Mouse (Mus musculus): Measurements from ENCODE around the gene Gtf3c5. TPM values are rescaled to one million over a fixed set of nuclear protein-coding genes. Genes with fewer than 3 reads are reported as not detected.

The Gtf3c5 gene
- polyA plus RNA-seq, 1 experiment: 20.7 TPM

GRCm38 (mm10) chr2:28523643-28524117 lies 59.9 kb downstream of the Gtf3c5 start:
- TF ChIP-seq POLR2A (IDR thresholded peaks at IDR 0.05; ENCODE audit: extremely low read depth, insufficient read depth, low read length) (no peak), CTCF (IDR thresholded peaks at IDR 0.05; ENCODE audit: extremely low read depth, insufficient read depth, low read length) (no peak)
- no peak overlapping the region for H3K4me3 ChIP-seq (ENCODE audit: insufficient read depth, low read length)
- peak overlapping the region; percentile 91 for H3K27ac ChIP-seq (ENCODE audit: insufficient read depth, low read length)
- peaks cover 24% of the 10 kb centered on the region for H3K4me1 ChIP-seq (ENCODE audit: control insufficient read depth, insufficient read depth, low read length)

- TF ChIP-seq POLR2A (IDR thresholded peaks at IDR 0.05; ENCODE audit: extremely low read depth, insufficient read depth, low read length) (no peak), CTCF (IDR thresholded peaks at IDR 0.05; ENCODE audit: extremely low read depth, insufficient read depth, low read length) (no peak)
- Histone ChIP-seq H3K4me1 (ENCODE audit: control insufficient read depth, insufficient read depth, low read length) (peaks cover 30% of the 10 kb centered on the region), H3K27ac (ENCODE audit: insufficient read depth, low read length) (peak overlapping the region; percentile 96), H3K4me3 (ENCODE audit: insufficient read depth, low read length) (no peak overlapping the region)
Observed at GRCm38 (mm10) chr2:28522166-28522565, 61.4 kb downstream of the Gtf3c5 start.

- no peak for TF ChIP-seq POLR2A (IDR thresholded peaks at IDR 0.05; ENCODE audit: extremely low read depth, insufficient read depth, low read length)
- TF ChIP-seq CTCF (IDR thresholded peaks at IDR 0.05; ENCODE audit: extremely low read depth, insufficient read depth, low read length): no peak
- H3K27ac ChIP-seq (ENCODE audit: insufficient read depth, low read length): peak overlapping the region; percentile 96
- peaks cover 32% of the 10 kb centered on the region for H3K4me1 ChIP-seq (ENCODE audit: control insufficient read depth, insufficient read depth, low read length)
Observed at GRCm38 (mm10) chr2:28521571-28522151, 61.9 kb downstream of the Gtf3c5 start.

GRCm38 (mm10) chr2:28520581-28520980 lies 63.0 kb downstream of the Gtf3c5 start:
- no peak overlapping the region for H3K4me3 ChIP-seq (ENCODE audit: insufficient read depth, low read length)
- H3K27ac ChIP-seq (ENCODE audit: insufficient read depth, low read length): peak overlapping the region; percentile 77
- TF ChIP-seq CTCF (IDR thresholded peaks at IDR 0.05; ENCODE audit: extremely low read depth, insufficient read depth, low read length) (no peak), POLR2A (IDR thresholded peaks at IDR 0.05; ENCODE audit: extremely low read depth, insufficient read depth, low read length) (no peak)
- H3K4me1 ChIP-seq (ENCODE audit: control insufficient read depth, insufficient read depth, low read length): peaks cover 32% of the 10 kb centered on the region

More at GRCm38 (mm10) chr2:28521571-28522151, 61.9 kb downstream of the Gtf3c5 start:
- no peak overlapping the region for H3K4me3 ChIP-seq (ENCODE audit: insufficient read depth, low read length)

- no peak for TF ChIP-seq CTCF (IDR thresholded peaks at IDR 0.05; ENCODE audit: extremely low read depth, insufficient read depth, low read length)
- TF ChIP-seq POLR2A (IDR thresholded peaks at IDR 0.05; ENCODE audit: extremely low read depth, insufficient read depth, low read length): no peak
- Histone ChIP-seq H3K27ac (ENCODE audit: insufficient read depth, low read length) (peak overlapping the region; percentile 49), H3K4me1 (ENCODE audit: control insufficient read depth, insufficient read depth, low read length) (peaks cover 27% of the 10 kb centered on the region), H3K4me3 (ENCODE audit: insufficient read depth, low read length) (no peak overlapping the region)
Observed at GRCm38 (mm10) chr2:28518231-28518630, 65.3 kb downstream of the Gtf3c5 start.

- no peak overlapping the region for H3K4me3 ChIP-seq (ENCODE audit: insufficient read depth, low read length)
- peaks cover 27% of the 10 kb centered on the region for H3K4me1 ChIP-seq (ENCODE audit: control insufficient read depth, insufficient read depth, low read length)
- TF ChIP-seq CTCF (IDR thresholded peaks at IDR 0.05; ENCODE audit: extremely low read depth, insufficient read depth, low read length) (peak; percentile 74), POLR2A (IDR thresholded peaks at IDR 0.05; ENCODE audit: extremely low read depth, insufficient read depth, low read length) (no peak)
- H3K27ac ChIP-seq (ENCODE audit: insufficient read depth, low read length): peak overlapping the region; percentile 49
Observed at GRCm38 (mm10) chr2:28517206-28517909, 66.2 kb downstream of the Gtf3c5 start.

Other genes with a start within 250 kb of the Gtf3c5 start
- gene Ppp1r26, start 137.0 kb downstream of the Gtf3c5 start, polyA plus RNA-seq (2012; rRNA removed): 15.3 and 15.7 TPM in 2 replicates
- 2.7 and 4.4 TPM in 2 replicates for gene 1700007K13Rik, start 117.4 kb downstream of the Gtf3c5 start, polyA plus RNA-seq (2012; rRNA removed)
- 37.2 and 38.8 TPM in 2 replicates for gene Mrps2, start 115.7 kb downstream of the Gtf3c5 start, polyA plus RNA-seq (2012; rRNA removed)
- 1.8 and 2.0 TPM in 2 replicates for gene Gbgt1, start 86.9 kb downstream of the Gtf3c5 start, polyA plus RNA-seq (2012; rRNA removed)
- 0.79 TPM in 1 of 2 replicates, not detected in the other for gene Gm10134, start 77.7 kb downstream of the Gtf3c5 start, polyA plus RNA-seq (2012; rRNA removed)
- gene Ralgds, start 70.6 kb downstream of the Gtf3c5 start, polyA plus RNA-seq (2012; rRNA removed): 107 and 112 TPM in 2 replicates
- 0.06 and 0.08 TPM in 2 replicates for gene Cel, start 20.3 kb downstream of the Gtf3c5 start, polyA plus RNA-seq (2012; rRNA removed)
- not detected in 2 replicates for gene Gfi1b, start 38.2 kb upstream of the Gtf3c5 start, polyA plus RNA-seq (2012; rRNA removed)
- gene Tsc1, start 57.5 kb upstream of the Gtf3c5 start, polyA plus RNA-seq (2012; rRNA removed): 36.1 and 38.7 TPM in 2 replicates
- gene Spaca9, start 116.0 kb upstream of the Gtf3c5 start, polyA plus RNA-seq (2012; rRNA removed): 0.29 and 0.38 TPM in 2 replicates
- gene Ak8, start 116.4 kb upstream of the Gtf3c5 start, polyA plus RNA-seq (2012; rRNA removed): 2.2 and 2.7 TPM in 2 replicates